Mouse (Mus musculus): ENCODE measurements around the gene Nup93.

Nup93 gene

DNA sequence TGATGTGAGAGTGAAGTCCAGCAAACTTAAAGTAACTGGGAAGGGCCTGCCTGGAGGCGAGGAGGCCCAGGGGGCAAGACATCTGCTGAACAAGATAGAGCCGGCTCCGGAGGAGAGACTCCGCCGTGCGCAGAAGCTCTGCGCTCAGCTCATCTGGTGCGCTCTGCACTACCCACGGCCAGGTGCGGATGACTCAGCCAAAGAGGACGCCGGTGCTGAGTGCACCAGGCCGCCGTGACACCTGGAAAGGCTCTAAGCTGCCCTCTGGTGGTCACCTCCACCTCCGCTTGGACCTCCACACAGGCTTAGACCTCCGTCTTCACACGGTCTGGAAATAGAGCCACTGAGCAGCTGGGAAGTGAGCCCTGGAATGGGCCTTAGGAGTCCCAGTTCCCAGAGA lies 27.8 kb upstream of the Nup93 start:
- DNase-seq (ENCODE audit: low spot score) = peak; percentile 84

- DNase-seq (ENCODE audit: low spot score) = no peak
Measured at GRCm38 (mm10) chr8:94187290-94188002, 26.9 kb upstream of the Nup93 start.

GRCm38 (mm10) chr8:94189275-94190031 lies 24.9 kb upstream of the Nup93 start:
- DNase-seq (ENCODE audit: low spot score) = no peak

GRCm38 (mm10) chr8:94191101-94191691 lies 23.2 kb upstream of the Nup93 start:
- DNase-seq (ENCODE audit: low spot score) = peak; percentile 75

- no peak for DNase-seq (ENCODE audit: low spot score)
Measured at GRCm38 (mm10) chr8:94192926-94193325, 21.4 kb upstream of the Nup93 start.

DNA sequence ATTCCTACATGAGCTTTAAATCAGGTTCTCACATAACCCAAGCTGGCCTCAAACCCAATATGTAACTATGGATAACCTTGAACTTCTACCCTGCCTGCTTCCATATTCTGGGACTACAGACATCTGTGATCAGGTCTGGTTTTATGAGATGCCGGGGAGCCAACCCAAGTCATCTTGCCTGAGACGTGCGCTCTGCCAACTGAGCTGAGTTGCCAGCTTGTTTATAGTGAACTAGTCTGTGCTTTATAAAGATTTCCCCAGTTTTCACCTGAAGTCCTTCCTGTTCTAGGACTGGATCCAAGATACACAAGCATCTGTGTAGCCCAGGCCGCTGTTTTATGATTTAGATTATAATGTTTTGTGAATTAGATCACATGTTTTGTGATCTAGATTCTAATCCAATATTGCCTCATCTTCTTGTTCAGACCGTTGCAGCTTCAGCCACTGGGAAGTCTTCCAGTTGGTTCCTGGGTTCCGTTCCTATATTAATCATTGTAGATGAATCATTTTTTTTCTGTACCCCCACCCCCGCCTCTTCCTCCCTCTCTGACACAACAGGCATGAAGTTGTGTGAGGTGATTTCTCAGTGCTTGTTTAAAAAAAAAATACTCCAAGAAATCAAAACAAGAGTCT lies 19.7 kb upstream of the Nup93 start:
- no peak for DNase-seq (ENCODE audit: low spot score)

GRCm38 (mm10) chr8:94199202-94199869 lies 15.0 kb upstream of the Nup93 start:
- DNase-seq (ENCODE audit: low spot score) = peak; percentile 79

DNA sequence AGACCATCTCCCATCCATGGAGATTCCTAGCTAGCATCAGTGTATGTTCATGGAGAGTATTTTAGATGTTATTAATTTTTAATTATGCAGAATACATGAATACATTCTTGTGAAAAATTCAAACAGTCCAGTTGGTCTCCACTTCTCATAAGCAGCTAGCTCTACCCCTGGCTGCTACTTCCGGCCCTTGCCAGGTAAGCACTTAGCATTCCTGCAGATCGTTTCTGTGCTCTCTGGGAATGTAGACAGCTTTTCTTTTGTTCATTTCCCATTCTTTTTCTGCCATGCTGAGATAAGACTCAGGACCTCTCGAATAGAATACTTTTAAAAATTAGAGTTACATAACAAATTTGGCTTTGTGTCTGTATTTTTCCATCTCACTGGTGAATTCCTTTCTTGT lies 10.3 kb upstream of the Nup93 start:
- no peak for DNase-seq (ENCODE audit: low spot score)

- peak; percentile 66 for DNase-seq (ENCODE audit: low spot score)
Measured at GRCm38 (mm10) chr8:94205736-94206135, 8.6 kb upstream of the Nup93 start.

- no peak for DNase-seq (ENCODE audit: low spot score)
Measured at GRCm38 (mm10) chr8:94206256-94206655, 8.1 kb upstream of the Nup93 start.

DNA sequence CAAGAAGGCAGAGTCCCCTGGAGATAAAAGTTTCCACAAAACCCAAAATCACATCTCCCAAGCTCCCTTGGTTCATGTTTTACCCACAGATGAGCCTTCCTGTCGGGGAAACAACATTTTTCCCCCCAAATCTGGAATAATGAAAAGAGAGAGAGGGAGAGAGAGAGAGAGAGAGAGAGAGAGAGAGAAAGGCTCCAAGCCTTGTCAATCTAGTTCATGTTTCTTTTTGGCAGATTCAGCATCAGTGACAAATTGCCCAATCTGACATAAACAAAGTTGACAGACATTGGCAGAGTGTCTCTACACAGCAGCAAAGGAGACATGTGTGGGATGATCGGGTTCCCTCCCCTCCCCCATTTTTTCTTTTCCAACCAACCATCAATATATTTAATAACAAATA lies 6.9 kb upstream of the Nup93 start:
- no peak for DNase-seq (ENCODE audit: low spot score)

DNA sequence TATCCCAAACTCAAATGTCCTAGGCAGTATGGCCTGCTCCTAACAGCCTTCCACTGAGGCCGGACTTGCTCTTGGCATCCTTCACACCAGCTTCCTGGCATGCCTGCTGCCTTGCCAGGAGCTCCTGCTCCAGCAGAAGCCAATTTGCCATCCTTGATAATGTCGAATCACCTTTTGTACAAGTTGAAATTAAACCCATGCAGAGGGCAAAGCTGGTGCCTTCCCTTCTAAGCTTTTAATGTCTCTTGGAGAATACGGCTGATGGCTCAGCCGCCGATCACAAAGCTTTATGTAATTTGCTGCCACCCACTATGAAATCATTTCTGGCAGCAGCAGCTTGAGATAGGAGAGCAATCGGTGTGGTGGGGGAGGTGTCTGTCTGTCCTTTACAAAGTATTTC lies 4.7 kb upstream of the Nup93 start:
- no peak for DNase-seq (ENCODE audit: low spot score)

- DNase-seq (ENCODE audit: low spot score) = no peak
Measured at GRCm38 (mm10) chr8:94210225-94210624, 4.1 kb upstream of the Nup93 start.

DNA sequence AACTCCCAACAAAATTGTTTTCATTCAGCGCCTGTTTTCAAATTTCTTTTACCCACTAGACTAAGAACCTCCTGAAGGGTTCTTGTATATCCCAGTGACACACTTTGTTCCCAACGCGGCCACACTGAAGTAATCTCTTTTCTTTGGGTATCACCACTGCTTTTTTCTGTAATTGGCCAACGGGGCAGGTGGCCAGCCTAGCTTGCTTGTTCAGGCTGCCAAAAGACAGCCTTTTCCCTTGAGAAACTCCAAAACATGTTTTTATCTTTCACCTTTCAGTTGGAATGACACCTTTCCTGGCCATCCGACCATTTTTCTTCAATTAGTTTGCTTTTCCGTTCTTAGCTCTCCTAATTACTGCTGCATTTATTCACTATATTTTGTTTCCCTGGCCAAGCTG lies 545 bp upstream of the Nup93 start:
- DNase-seq (ENCODE audit: low spot score) = no peak

DNA sequence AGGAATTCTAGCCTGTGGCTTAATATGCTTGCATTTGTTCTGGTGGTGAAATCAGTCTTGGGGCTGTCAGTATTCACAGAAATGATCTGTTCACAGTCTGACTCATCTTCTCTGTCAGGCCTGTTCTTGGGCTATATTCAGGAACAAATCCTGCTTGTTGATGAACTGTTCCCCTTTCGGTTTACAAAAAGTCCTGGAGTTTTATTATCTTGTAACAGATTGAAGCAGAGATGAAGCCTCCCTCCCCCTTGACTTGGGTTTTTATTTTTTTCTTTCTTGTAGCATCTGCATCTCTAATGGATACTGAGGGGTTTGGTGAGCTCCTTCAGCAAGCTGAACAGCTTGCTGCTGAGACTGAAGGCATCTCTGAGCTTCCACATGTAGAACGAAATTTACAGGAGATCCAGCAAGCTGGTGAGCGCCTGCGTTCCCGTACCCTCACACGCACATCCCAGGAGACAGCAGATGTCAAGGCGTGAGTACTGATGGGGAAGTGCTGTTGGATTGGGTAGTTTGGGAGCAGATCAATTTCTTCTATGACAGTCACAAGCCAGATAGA lies 13.1 kb downstream of the Nup93 start:
- no peak for DNase-seq (ENCODE audit: low spot score)

DNA sequence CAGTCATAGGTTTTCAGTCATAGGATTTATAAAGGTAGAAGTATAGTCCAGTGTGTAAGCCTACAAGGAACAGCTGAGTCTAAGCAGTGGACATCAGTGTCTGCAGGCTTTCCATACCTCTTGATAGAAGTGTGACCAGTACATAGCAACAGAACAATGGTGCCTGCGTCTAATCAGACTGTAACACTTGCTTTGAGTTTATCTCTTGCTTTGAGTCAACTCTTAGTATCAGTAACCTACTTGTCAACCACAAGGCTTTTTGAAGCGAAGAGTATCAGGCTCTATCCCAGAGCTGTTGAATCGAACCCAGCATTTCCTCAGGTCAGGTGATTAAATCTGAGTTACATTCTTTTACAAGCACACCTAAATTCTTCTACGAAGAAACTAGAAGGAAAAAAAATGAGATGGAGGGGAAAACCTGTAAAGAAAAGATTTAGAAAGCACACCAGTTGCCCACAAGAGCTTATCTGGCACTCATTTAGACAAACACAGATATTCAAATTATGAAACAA lies 25.9 kb downstream of the Nup93 start:
- DNase-seq (ENCODE audit: low spot score) = peak; percentile 37

GRCm38 (mm10) chr8:94249836-94250435 lies 35.6 kb downstream of the Nup93 start:
- no peak for DNase-seq (ENCODE audit: low spot score)

GRCm38 (mm10) chr8:94258881-94259280 lies 44.5 kb downstream of the Nup93 start:
- DNase-seq (ENCODE audit: low spot score) = no peak

- no peak for DNase-seq (ENCODE audit: low spot score)
Measured at GRCm38 (mm10) chr8:94262626-94263297, 48.4 kb downstream of the Nup93 start.

DNA sequence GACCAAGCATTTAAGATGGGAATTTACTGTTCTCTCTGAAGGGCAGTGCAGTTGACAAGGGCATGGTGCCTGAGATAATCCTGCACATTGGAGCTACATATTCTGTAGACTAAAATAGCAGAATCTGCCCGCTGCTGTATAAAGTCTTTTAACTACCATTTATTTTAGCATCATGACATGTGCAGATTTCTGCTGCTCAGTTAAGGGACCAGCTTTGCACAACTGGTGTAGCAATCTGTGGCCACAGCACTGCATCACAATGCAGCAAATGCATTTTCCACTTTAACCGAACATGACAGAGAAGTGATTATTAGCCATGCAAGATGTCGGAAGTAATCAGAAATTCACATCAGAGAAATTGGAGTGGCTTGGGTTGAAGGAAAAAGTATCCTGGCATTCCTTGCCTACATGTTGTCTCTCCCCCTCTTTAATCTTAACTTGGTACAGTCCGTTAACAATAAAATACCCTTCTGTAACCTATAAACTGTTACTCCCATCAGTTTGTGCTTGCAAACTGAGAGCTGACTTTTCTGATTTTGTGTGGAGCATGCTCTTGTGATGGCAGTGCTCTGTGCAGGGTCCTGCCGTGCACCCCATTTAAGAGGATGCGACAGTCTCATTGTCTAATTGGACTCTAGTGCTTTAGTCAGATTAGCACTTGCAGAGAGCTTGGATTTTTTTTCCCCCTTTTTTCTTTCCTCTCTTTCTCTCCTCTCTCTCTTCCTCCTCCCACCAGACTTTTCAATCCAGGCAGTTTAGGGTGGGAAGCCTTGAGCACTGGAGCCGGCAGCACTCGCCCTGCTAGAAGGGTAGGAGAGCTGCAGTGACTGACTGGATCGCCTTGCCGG lies 52.2 kb downstream of the Nup93 start:
- no peak for DNase-seq (ENCODE audit: low spot score)

Measured in c-Kit-positive CD71-positive TER-119-positive erythroid progenitor cells, embryonic 14.5 days (primary cell).